Mouse (Mus musculus) heart, embryonic 13.5 days (tissue): ENCODE results near the gene Adcy5. TPM values are rescaled to one million over a fixed set of nuclear protein-coding genes. Genes with fewer than 3 reads are reported as not detected.

Experiments
- ATAC-seq: fragments of 200-750 bp; cut with Nextera tagmentation; 2 replicates; pipeline ENCODE4 v1.8.0; 2017; ENCODE audit warnings: moderate TSS enrichment; ENCODE audit not compliant: insufficient number of reproducible peaks, low FRiP score, low TSS enrichment; ENCODE audit errors: extremely low read depth
- H3K27ac ChIP-seq: fragments of 300-500 bp; sonication (generic); replicated peaks from 2 replicates; pipeline ENCODE4 v1.5.1; 2015; ENCODE audit warnings: moderate library complexity, mild to moderate bottlenecking, inconsistent platforms
- H3K27me3 ChIP-seq: fragments of 300-500 bp; sonication (generic); replicated peaks from 2 replicates; pipeline ENCODE4 v1.6.1; 2015; ENCODE audit warnings: mild to moderate bottlenecking, inconsistent platforms
- H3K36me3 ChIP-seq: fragments of 300-500 bp; sonication (generic); 2 replicates; pipeline ENCODE4 v1.6.1; 2015; ENCODE audit warnings: mild to moderate bottlenecking, inconsistent platforms
- H3K4me1 ChIP-seq: fragments of 300-500 bp; sonication (generic); 2 replicates; pipeline ENCODE4 v1.6.1; 2015; ENCODE audit warnings: inconsistent platforms
- H3K4me2 ChIP-seq: fragments of 300-500 bp; sonication (generic); 2 replicates; pipeline ENCODE4 v1.6.1; 2015; ENCODE audit warnings: inconsistent platforms, mild to moderate bottlenecking, moderate library complexity
- H3K4me3 ChIP-seq: fragments of 300-500 bp; sonication (generic); 2 replicates; pipeline ENCODE4 v1.5.1; 2015; ENCODE audit warnings: moderate library complexity, mild to moderate bottlenecking, inconsistent platforms
- H3K9ac ChIP-seq: fragments of 300-500 bp; sonication (generic); 2 replicates; pipeline ENCODE4 v1.6.1; 2015; ENCODE audit warnings: inconsistent platforms, mild to moderate bottlenecking, moderate library complexity
- H3K9me3 ChIP-seq: fragments of 300-500 bp; sonication (generic); 2 replicates; pipeline ENCODE4 v1.6.1; 2016; ENCODE audit warnings: inconsistent platforms
- WGBS: fragments of 180-500 bp; shearing (Covaris S2); methylation state at CpG from one replicate; pipeline ENCODE4 v1.1.7; 2015; ENCODE audit warnings: mixed read lengths; 5-methylcytosine and 5-hydroxymethylcytosine counted together
- polyA plus RNA-seq: library from polyadenylated mRNA; unstranded; fragments of >200 nt; fragmentation: Nextera tagmentation; extraction: Ambion mirVana; gene quantifications from 2 replicates; pipeline ENCODE4 v1.2.1, GENCODE M21; 2015

Gene Adcy5
- polyA plus RNA-seq, 1 experiment from 2014 or later: 5.4 TPM

DNA sequence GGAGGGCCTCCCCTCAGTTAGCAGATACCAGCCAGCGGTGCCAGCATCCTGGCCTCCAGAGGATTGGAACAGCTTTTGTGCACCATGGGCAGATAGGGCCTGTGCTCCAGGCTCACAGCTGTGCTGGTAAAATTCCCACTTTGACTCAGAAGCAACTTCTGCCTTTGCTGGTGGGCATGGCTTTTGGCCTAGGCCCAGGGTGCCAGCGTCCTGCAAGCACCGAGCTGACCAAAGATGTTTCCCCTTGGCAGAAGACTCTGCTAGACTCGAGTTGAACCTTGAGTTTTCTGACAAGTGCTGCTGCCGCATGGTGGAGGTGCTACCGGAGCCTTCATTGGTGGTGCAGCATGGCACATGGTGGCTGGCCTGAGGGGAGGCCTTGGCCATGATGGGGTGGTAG lies 149.0 kb downstream of the Adcy5 start:
- no peak overlapping the region for H3K4me2 ChIP-seq
- H3K27ac ChIP-seq: no peak overlapping the region
- ATAC-seq: no peak
- WGBS: 84% methylated on average over 6 of the region's 6 CpGs
- H3K4me1 ChIP-seq: peaks cover 17% of the 10 kb centered on the region
- no peak overlapping the region for H3K9ac ChIP-seq
- peaks cover 78% of the 10 kb centered on the region for H3K36me3 ChIP-seq
- H3K27me3 ChIP-seq: no peaks in the 10 kb centered on the region
- H3K9me3 ChIP-seq: no peaks in the 10 kb centered on the region
- H3K4me3 ChIP-seq: no peak overlapping the region

DNA sequence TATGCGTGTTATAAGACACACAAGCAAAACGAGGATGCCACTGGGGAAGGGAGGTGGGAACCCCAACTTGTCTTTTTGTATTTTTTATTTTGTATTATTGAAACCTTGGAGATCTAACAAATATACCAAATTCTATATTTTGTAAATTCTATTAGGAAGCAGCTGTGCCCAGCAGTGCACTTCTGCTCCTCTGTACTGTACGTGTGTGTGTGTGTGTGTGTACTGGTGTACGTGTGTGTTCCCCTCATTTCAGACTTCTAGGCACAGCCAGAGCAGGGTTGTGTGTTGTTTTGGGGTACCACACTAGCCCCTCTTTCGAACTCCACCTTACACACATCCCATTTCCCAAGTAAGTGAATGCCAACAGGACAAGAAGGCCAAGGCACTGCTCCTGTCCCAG lies 149.7 kb downstream of the Adcy5 start:
- Histone ChIP-seq H3K36me3 (peaks cover 71% of the 10 kb centered on the region), H3K4me3 (no peak overlapping the region), H3K4me2 (no peak overlapping the region), H3K9me3 (no peaks in the 10 kb centered on the region), H3K9ac (no peak overlapping the region), H3K27me3 (no peaks in the 10 kb centered on the region), H3K4me1 (peaks cover 21% of the 10 kb centered on the region), H3K27ac (no peak overlapping the region)
- WGBS: 78% methylated on average over 5 of the region's 5 CpGs
- ATAC-seq: no peak

- WGBS: 86% methylated on average over 7 of the region's 7 CpGs
These were observed 150.5 kb downstream of the Adcy5 start for GRCm38 (mm10) chr16:35305226-35305625.

DNA sequence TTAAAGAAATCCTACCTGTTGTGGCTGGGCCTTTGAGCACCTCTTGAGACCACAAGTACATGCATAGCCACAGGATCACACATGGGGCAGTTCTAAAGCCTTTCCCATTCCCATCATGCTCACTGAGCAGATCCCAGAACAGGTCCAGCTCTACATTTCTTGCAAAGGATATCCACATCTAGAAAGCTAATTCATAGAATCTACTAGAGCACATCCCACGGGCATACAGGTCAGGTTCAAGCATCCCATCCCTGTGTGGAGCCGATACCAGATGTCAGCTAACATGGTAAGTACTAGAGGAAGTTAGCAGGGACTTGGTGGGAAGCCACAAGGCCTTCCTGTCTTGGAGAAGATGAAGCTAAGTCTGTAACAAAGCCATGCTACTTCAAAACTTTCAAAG lies 152.0 kb downstream of the Adcy5 start:
- no peaks in the 10 kb centered on the region for H3K9me3 ChIP-seq
- no peak for ATAC-seq
- no peak overlapping the region for H3K4me2 ChIP-seq
- H3K27ac ChIP-seq: no peak overlapping the region
- H3K27me3 ChIP-seq: no peaks in the 10 kb centered on the region
- WGBS: 80% methylated on average over 2 of the region's 2 CpGs
- H3K4me1 ChIP-seq: peaks cover 40% of the 10 kb centered on the region
- no peak overlapping the region for H3K4me3 ChIP-seq
- no peak overlapping the region for H3K9ac ChIP-seq
- H3K36me3 ChIP-seq: peaks cover 54% of the 10 kb centered on the region

More at GRCm38 (mm10) chr16:35305226-35305625, 150.5 kb downstream of the Adcy5 start:
- Histone ChIP-seq H3K4me2 (no peak overlapping the region), H3K27ac (no peak overlapping the region), H3K4me3 (no peak overlapping the region), H3K4me1 (peaks cover 28% of the 10 kb centered on the region), H3K27me3 (no peaks in the 10 kb centered on the region), H3K9me3 (no peaks in the 10 kb centered on the region), H3K36me3 (peaks cover 63% of the 10 kb centered on the region), H3K9ac (no peak overlapping the region)
- no peak for ATAC-seq

DNA sequence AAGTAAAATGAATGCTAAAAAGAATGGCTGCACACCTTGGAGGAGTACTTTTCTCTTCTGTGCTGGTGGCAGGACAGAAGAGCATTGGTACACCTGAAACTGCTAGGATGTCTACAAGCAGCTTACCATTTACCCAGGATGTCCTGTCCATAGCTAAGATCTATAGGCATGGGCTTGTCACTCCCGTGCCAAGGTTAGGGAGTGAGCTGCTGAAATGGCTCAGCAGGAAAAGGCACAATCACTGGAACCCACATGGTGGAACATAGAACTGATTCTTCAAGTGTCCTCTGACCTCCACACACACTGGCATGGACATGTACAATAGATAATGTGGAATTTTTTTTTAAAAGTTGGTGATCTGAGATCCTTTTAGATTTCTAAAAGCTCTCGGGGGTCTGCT lies 152.7 kb downstream of the Adcy5 start:
- Histone ChIP-seq H3K27ac (no peak overlapping the region), H3K9me3 (no peaks in the 10 kb centered on the region)

DNA sequence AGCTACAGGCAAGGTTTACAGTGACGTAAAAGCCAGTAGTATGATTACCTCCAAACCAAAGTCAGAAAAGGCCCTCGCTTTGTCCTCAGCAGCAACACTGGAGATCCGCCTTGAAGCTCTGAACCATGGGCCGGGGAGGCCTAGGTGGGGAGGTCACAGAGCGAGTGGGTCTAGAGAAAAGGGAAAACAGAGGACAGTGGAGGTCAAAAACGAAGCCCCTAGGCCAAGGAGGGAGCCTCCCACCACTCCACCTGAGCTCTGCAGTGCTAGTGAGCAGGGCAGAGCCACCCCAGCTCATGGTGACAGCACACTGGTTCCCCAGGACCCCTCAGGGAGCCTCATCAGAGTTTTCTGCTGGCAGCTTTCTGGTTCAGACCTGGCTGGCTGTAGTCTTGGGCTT lies 153.3 kb downstream of the Adcy5 start:
- 80% methylated on average over 6 of the region's 6 CpGs for WGBS
- no peaks in the 10 kb centered on the region for H3K9me3 ChIP-seq
- peaks cover 45% of the 10 kb centered on the region for H3K36me3 ChIP-seq
- no peak for ATAC-seq
- H3K4me2 ChIP-seq: no peak overlapping the region
- H3K27ac ChIP-seq: peak overlapping the region; percentile 64
- no peaks in the 10 kb centered on the region for H3K27me3 ChIP-seq
- peaks cover 48% of the 10 kb centered on the region for H3K4me1 ChIP-seq
- no peak overlapping the region for H3K4me3 ChIP-seq
- 0 out of 2 replicates have a peak overlapping the region, but pooled peaks have one; percentile 38 for H3K9ac ChIP-seq

More for the DNA sequence above, 152.7 kb downstream of the Adcy5 start:
- 64% methylated on average over 2 of the region's 2 CpGs for WGBS
- Histone ChIP-seq H3K9ac (no peak overlapping the region), H3K4me1 (peaks cover 47% of the 10 kb centered on the region), H3K4me2 (no peak overlapping the region), H3K4me3 (no peak overlapping the region), H3K27me3 (no peaks in the 10 kb centered on the region), H3K36me3 (peaks cover 47% of the 10 kb centered on the region)
- ATAC-seq: no peak

GRCm38 (mm10) chr16:35308486-35309143 lies 153.9 kb downstream of the Adcy5 start:
- no peak overlapping the region for H3K4me2 ChIP-seq
- no peak for ATAC-seq
- peaks cover 48% of the 10 kb centered on the region for H3K4me1 ChIP-seq
- peak overlapping the region; percentile 17; the same call in 1 of the 2 replicates for H3K27ac ChIP-seq
- no peaks in the 10 kb centered on the region for H3K9me3 ChIP-seq
- no peaks in the 10 kb centered on the region for H3K27me3 ChIP-seq
- H3K36me3 ChIP-seq: peaks cover 44% of the 10 kb centered on the region
- H3K9ac ChIP-seq: no peak overlapping the region
- H3K4me3 ChIP-seq: no peak overlapping the region
- 75% methylated on average over 6 of the region's 6 CpGs for WGBS

- no peaks in the 10 kb centered on the region for H3K9me3 ChIP-seq
- H3K27me3 ChIP-seq: no peaks in the 10 kb centered on the region
- ATAC-seq: no peak
- H3K27ac ChIP-seq: no peak overlapping the region
- peaks cover 42% of the 10 kb centered on the region for H3K36me3 ChIP-seq
- no peak overlapping the region for H3K9ac ChIP-seq
- peaks cover 48% of the 10 kb centered on the region for H3K4me1 ChIP-seq
- H3K4me3 ChIP-seq: no peak overlapping the region
- H3K4me2 ChIP-seq: no peak overlapping the region
- WGBS: 74% methylated on average over 4 of the region's 4 CpGs
These were observed 155.0 kb downstream of the Adcy5 start for GRCm38 (mm10) chr16:35309634-35310033.

- H3K27ac ChIP-seq: no peak overlapping the region
- H3K36me3 ChIP-seq: peaks cover 36% of the 10 kb centered on the region
- 22% methylated on average over 2 of the region's 2 CpGs for WGBS
- no peak overlapping the region for H3K4me3 ChIP-seq
- H3K9ac ChIP-seq: no peak overlapping the region; the same call in 1 of the 2 replicates
- no peaks in the 10 kb centered on the region for H3K27me3 ChIP-seq
- ATAC-seq: no peak
- peaks cover 54% of the 10 kb centered on the region for H3K4me1 ChIP-seq
- H3K9me3 ChIP-seq: no peaks in the 10 kb centered on the region
- no peak overlapping the region for H3K4me2 ChIP-seq
These were observed 156.0 kb downstream of the Adcy5 start for GRCm38 (mm10) chr16:35310551-35311110.

DNA sequence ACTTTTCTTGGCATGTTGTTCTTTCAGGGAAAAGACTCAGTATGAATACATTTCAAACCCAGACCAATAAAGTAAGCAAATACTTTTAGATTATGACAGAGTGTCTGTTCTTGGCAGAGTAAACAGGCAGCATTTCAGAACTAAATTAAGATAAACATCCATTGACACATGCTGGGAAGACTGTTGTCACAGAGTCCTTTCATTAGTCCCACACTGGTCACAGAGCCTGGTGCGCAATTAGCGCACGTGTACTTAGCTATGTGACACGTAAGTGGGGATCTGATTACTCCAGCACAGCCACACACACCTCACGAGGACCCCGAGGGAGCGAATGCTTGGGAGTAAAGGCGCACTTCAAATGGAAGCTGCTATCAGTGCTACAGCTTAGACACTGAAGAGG lies 156.9 kb downstream of the Adcy5 start:
- H3K27me3 ChIP-seq: no peaks in the 10 kb centered on the region
- no peak overlapping the region for H3K4me2 ChIP-seq
- no peaks in the 10 kb centered on the region for H3K9me3 ChIP-seq
- H3K4me1 ChIP-seq: peaks cover 56% of the 10 kb centered on the region
- H3K36me3 ChIP-seq: peaks cover 29% of the 10 kb centered on the region
- no peak for ATAC-seq
- H3K27ac ChIP-seq: no peak overlapping the region
- H3K4me3 ChIP-seq: no peak overlapping the region
- H3K9ac ChIP-seq: no peak overlapping the region
- WGBS: 34% methylated on average over 8 of the region's 8 CpGs

GRCm38 (mm10) chr16:35315496-35315895 lies 160.8 kb downstream of the Adcy5 start:
- WGBS: 41% methylated on average over 3 of the region's 3 CpGs
- Histone ChIP-seq H3K36me3 (peaks cover 25% of the 10 kb centered on the region), H3K4me2 (no peak overlapping the region), H3K4me3 (no peak overlapping the region), H3K27me3 (no peaks in the 10 kb centered on the region), H3K9me3 (no peaks in the 10 kb centered on the region), H3K27ac (no peak overlapping the region), H3K4me1 (peaks cover 30% of the 10 kb centered on the region), H3K9ac (no peak overlapping the region)
- ATAC-seq: no peak

- Histone ChIP-seq H3K4me1 (peaks cover 18% of the 10 kb centered on the region), H3K4me3 (no peak overlapping the region), H3K27ac (no peak overlapping the region), H3K27me3 (no peaks in the 10 kb centered on the region), H3K4me2 (no peak overlapping the region), H3K36me3 (peaks cover 27% of the 10 kb centered on the region), H3K9me3 (no peaks in the 10 kb centered on the region), H3K9ac (no peak overlapping the region)
- ATAC-seq: no peak
These were observed 162.2 kb downstream of the Adcy5 start for GRCm38 (mm10) chr16:35316856-35317264.
